Mouse (Mus musculus) bone marrow macrophage, adult 2 months (primary cell): ENCODE measurements around the gene Hmcn2. TPM values are rescaled to one million over a fixed set of nuclear protein-coding genes. Genes with fewer than 3 reads are reported as not detected.

Source experiments
- H3K27ac ChIP-seq: 2 replicates; pipeline ENCODE4 v1.5.1; 2012; ENCODE audit warnings: low read depth, low read length; ENCODE audit not compliant: insufficient read depth
- H3K4me1 ChIP-seq: 2 replicates; pipeline ENCODE4 v1.6.1; 2012; ENCODE audit warnings: low read length; ENCODE audit not compliant: control insufficient read depth, insufficient read depth
- H3K4me3 ChIP-seq: 2 replicates; pipeline ENCODE4 v1.5.1; 2012; ENCODE audit warnings: mild to moderate bottlenecking, low read length, moderate library complexity; ENCODE audit not compliant: insufficient read depth
- CTCF ChIP-seq: IDR thresholded peaks from 2 replicates; pipeline ENCODE4 v1.5.1; 2012; ENCODE audit warnings: low read depth, mild to moderate bottlenecking, low read length, moderate library complexity
- POLR2A ChIP-seq: IDR thresholded peaks from 2 replicates; pipeline ENCODE4 v1.6.1; 2012; ENCODE audit warnings: mild to moderate bottlenecking, low read depth, low read length, borderline replicate concordance
- polyA plus RNA-seq: library from polyadenylated mRNA; stranded (reverse); fragments of >200 nt; gene quantifications from 2 replicates; pipeline ENCODE4 v1.2.4, GENCODE M21; 2012; ENCODE audit not compliant: missing spikeins, insufficient read depth, insufficient read length

Hmcn2 gene
- polyA plus RNA-seq = not detected in 2 replicates

- TF ChIP-seq POLR2A (no peak), CTCF (no peak)
- H3K4me3 ChIP-seq = no peak within 1 kb of the TSS
- H3K27ac ChIP-seq = no peak within 1 kb of the TSS
- H3K4me1 ChIP-seq = no peaks in the 10 kb centered on the region
These were observed at the start of gene Hmcn2 for GRCm38 (mm10) chr2:31314007-31314465. Gene Hmcn2 (plus strand): TSS chr2:31314415.

- no peak overlapping the region for H3K4me3 ChIP-seq
- TF ChIP-seq CTCF (no peak), POLR2A (no peak)
- no peak overlapping the region for H3K27ac ChIP-seq
- peaks cover 7% of the 10 kb centered on the region for H3K4me1 ChIP-seq
These were observed 46.8 kb upstream of the Hmcn2 start for GRCm38 (mm10) chr2:31267447-31267846.

- Histone ChIP-seq H3K27ac (no peak overlapping the region), H3K4me3 (no peak overlapping the region), H3K4me1 (peaks cover 7% of the 10 kb centered on the region)
- TF ChIP-seq POLR2A (no peak), CTCF (no peak)
These were observed 45.6 kb upstream of the Hmcn2 start for GRCm38 (mm10) chr2:31268631-31269030.

GRCm38 (mm10) chr2:31269188-31269587 is 45.0 kb upstream of the Hmcn2 start:
- TF ChIP-seq CTCF (no peak), POLR2A (no peak)
- H3K4me1 ChIP-seq = peaks cover 7% of the 10 kb centered on the region
- no peak overlapping the region for H3K27ac ChIP-seq
- H3K4me3 ChIP-seq = no peak overlapping the region

GRCm38 (mm10) chr2:31269847-31270246 is 44.4 kb upstream of the Hmcn2 start:
- Histone ChIP-seq H3K27ac (no peak overlapping the region), H3K4me1 (peaks cover 3% of the 10 kb centered on the region; the same call in 1 of the 2 replicates), H3K4me3 (no peak overlapping the region)
- TF ChIP-seq POLR2A = no peak
- no peak for TF ChIP-seq CTCF

GRCm38 (mm10) chr2:31270470-31270869 is 43.7 kb upstream of the Hmcn2 start:
- no peak overlapping the region for H3K4me3 ChIP-seq
- peaks cover 3% of the 10 kb centered on the region; the same call in 1 of the 2 replicates for H3K4me1 ChIP-seq
- TF ChIP-seq POLR2A (no peak), CTCF (no peak)
- H3K27ac ChIP-seq = no peak overlapping the region

GRCm38 (mm10) chr2:31271071-31271470 is 43.1 kb upstream of the Hmcn2 start:
- H3K27ac ChIP-seq = no peak overlapping the region
- no peak overlapping the region for H3K4me3 ChIP-seq
- TF ChIP-seq CTCF (no peak), POLR2A (no peak)
- H3K4me1 ChIP-seq = peaks cover 3% of the 10 kb centered on the region; the same call in 1 of the 2 replicates

GRCm38 (mm10) chr2:31274993-31275392 is 39.2 kb upstream of the Hmcn2 start:
- no peak for TF ChIP-seq POLR2A
- TF ChIP-seq CTCF = no peak
- Histone ChIP-seq H3K4me3 (no peak overlapping the region), H3K27ac (no peak overlapping the region)

GRCm38 (mm10) chr2:31277810-31278209 is 36.4 kb upstream of the Hmcn2 start:
- Histone ChIP-seq H3K4me3 (no peak overlapping the region), H3K27ac (no peak overlapping the region), H3K4me1 (no peaks in the 10 kb centered on the region)
- TF ChIP-seq CTCF (no peak), POLR2A (no peak)

More at GRCm38 (mm10) chr2:31274993-31275392, 39.2 kb upstream of the Hmcn2 start:
- H3K4me1 ChIP-seq = no peaks in the 10 kb centered on the region

- Histone ChIP-seq H3K4me3 (no peak overlapping the region), H3K27ac (no peak overlapping the region), H3K4me1 (no peaks in the 10 kb centered on the region)
- TF ChIP-seq CTCF (no peak), POLR2A (no peak)
These were observed 35.7 kb upstream of the Hmcn2 start for GRCm38 (mm10) chr2:31278483-31278882.

GRCm38 (mm10) chr2:31281138-31281537 is 33.1 kb upstream of the Hmcn2 start:
- no peak overlapping the region for H3K4me3 ChIP-seq
- TF ChIP-seq CTCF (no peak), POLR2A (no peak)
- no peak overlapping the region for H3K27ac ChIP-seq
- H3K4me1 ChIP-seq = no peaks in the 10 kb centered on the region
